Mouse (Mus musculus): Measurements from ENCODE around the gene Zfp30.

Zfp30 gene

GRCm38 (mm10) chr7:29783871-29784551, at the start of gene Zfp30:
Zfp30 (plus strand) TSS chr7:29783998.
- DNase-seq (ENCODE audit: low read depth in 1 of 2, low spot score in 2 of 2), result peak in 1 of 2 experiments; percentile 17

DNA sequence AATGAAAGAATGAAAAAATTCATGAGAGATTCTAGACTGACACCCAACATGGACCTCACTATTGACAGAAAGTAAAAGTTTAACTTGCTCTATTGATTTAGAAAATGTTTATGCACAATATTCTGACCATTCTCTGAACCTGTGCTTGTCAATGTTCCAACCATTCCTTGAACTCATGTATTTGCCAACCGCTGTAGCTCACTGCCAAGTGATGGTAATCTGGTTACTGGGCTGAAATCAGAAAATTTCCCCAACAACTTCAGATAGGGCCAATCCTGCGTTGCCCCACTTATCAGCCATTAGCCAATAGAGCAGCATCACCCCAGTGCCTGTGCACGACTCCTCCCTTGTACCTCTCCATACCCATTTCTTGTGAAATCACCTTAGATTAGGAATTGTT, 41.5 kb upstream of the Zfp30 start:
- DNase-seq (ENCODE audit: low read depth in 1 of 2, low spot score in 2 of 2), result no peak

DNA sequence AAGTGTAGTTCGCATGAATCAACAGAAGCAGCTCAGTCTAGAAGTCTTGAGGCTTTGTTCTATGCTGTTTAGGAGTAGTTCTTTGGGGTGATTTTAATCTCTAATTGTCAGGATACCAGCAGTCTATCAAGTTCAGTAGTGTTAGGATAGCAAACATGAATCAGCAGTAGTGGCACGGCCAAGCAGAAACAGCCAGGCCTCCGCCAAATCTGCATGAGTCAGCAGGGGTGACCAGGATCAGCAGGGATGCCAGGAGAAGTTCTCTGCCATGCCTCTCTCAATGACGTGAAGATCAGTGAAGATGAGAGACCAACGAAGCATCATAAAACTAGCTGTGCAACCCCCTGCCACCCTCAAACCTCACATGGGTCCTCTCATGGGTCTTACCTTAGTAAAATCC, 23.3 kb upstream of the Zfp30 start:
- DNase-seq (ENCODE audit: low read depth in 1 of 2, low spot score in 2 of 2), result no peak

DNA sequence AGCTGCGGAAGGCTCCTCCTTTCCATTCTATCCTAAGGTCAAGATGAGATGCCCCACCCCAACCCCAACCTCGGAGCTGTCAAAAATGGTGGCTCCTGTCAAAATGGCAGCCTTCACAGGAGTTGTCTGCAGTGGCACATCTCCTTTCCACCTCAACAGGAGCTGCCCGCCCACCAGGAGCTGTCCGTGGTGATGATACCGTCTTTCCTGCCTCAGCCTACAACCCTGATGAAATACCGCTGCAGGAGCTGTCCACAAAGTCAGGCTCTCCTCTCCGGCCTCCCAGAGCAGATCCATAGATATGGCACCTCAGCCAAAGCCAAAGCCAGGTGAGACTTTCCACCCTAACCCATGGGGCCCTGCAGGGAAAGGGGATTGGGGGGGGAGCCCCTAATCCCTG, 19.1 kb upstream of the Zfp30 start:
- DNase-seq (ENCODE audit: low read depth in 1 of 2, low spot score in 2 of 2), result no peak

DNA sequence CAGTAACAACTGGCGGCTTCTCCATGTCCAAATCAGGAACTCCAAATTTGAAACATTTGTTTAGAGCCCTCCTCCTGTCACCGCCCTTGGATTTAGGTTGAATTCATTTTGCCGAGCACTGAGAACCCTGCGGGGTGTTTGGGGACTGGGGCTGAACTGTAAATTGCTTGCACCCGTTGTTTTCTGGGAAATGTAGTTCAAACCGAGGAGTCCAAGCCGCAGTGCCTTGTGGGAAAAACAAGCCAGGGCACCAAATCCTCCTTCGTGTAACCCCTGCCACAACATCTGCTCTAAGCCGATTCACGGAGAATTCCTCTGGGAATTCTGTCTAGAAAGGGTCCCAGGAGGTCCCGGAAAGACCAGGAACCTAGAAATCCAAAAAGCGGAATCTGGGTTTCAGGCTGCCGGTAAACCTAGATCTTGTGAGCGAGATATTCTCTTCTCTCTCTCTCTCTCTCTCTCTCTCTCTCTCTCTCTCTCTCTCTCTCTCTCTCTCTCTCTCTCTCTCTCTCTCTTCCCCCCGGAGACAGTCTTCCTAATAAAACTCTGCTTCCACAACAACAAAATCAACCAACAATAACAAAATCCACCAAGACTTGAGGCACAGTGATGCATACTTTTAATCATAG, 16.6 kb upstream of the Zfp30 start:
- DNase-seq (ENCODE audit: low read depth in 1 of 2, low spot score in 2 of 2), result peak in 1 of 2 experiments; percentile 20

- DNase-seq (ENCODE audit: low read depth in 1 of 2, low spot score in 2 of 2), result peak; percentile 71 to 81
Measured at GRCm38 (mm10) chr7:29768090-29768900, 15.5 kb upstream of the Zfp30 start, which contains the start of gene Zfp84. Zfp84 (plus strand) TSS chr7:29768552.

DNA sequence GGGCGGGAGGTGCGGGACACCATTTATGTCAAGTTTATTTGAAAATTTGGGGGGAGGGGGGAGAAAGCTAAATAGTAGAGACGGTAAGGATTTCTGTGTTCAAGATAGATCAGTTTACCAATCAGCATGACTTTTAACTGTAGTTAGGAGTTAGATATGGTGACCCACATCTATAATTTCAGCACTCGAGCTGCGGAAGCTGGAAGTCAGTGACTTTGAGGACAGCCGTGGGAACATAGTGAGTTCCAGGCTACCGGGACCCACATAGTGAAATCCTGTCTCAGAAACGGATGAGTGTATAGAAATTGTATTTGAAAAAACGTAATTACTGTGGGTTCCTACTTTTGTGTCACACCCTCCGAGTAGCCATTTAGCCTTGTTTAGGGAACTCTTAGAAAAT, 14.8 kb upstream of the Zfp30 start:
- no peak for DNase-seq (ENCODE audit: low read depth in 1 of 2, low spot score in 2 of 2)

DNA sequence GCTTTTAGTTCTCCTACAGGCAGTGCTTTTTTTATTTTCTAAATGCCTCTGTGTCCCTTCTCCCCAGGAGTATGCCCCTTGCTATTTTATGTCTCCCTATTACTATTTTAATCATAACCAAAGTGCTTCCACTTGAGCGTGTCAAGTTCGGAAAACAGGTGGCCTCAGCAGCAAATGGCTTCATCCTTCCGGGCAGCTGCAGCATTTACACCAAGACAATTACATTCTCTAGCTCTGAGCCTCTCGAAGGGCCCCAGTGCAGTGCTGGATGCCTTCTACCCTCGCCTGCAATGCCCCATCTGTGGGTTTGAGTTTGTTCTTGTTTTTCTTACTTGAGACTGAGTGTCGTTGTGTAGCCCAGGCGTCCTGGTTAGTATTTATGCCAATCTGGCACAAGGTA, 10.3 kb upstream of the Zfp30 start:
- no peak for DNase-seq (ENCODE audit: low read depth in 1 of 2, low spot score in 2 of 2)

- DNase-seq (ENCODE audit: low read depth in 1 of 2, low spot score in 2 of 2), result no peak
Measured at GRCm38 (mm10) chr7:29774371-29774770, 9.4 kb upstream of the Zfp30 start.

DNA sequence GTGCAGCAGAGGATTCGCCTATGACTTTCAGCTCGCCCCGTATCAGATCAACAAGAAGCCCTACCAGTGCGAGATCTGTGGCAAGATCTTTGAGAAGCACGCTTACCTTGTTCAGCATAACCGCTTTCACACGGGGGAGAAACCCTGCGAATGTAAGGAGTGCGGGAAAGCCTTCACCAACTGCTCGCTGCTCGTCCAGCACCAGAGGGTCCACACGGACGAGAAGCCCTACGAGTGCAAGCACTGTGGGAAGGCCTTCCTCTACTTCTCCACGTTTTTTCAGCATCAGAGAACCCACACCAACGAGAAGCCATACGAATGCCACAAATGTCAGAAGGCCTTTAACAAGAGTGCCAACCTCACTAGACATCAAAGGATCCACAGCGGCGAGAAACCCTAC, 7.2 kb upstream of the Zfp30 start:
- no peak for DNase-seq (ENCODE audit: low read depth in 1 of 2, low spot score in 2 of 2)

- DNase-seq (ENCODE audit: low read depth in 1 of 2, low spot score in 2 of 2), result no peak
Measured at GRCm38 (mm10) chr7:29777372-29777771, 6.4 kb upstream of the Zfp30 start.

GRCm38 (mm10) chr7:29785023-29785422, 1.2 kb downstream of the Zfp30 start:
- no peak for DNase-seq (ENCODE audit: low read depth in 1 of 2, low spot score in 2 of 2)

- no peak for DNase-seq (ENCODE audit: low read depth in 1 of 2, low spot score in 2 of 2)
Measured at GRCm38 (mm10) chr7:29785888-29786287, 2.1 kb downstream of the Zfp30 start.

- no peak for DNase-seq (ENCODE audit: low read depth in 1 of 2, low spot score in 2 of 2)
Measured at GRCm38 (mm10) chr7:29792906-29793305, 9.1 kb downstream of the Zfp30 start.

- no peak for DNase-seq (ENCODE audit: low read depth in 1 of 2, low spot score in 2 of 2)
Measured at GRCm38 (mm10) chr7:29807046-29807445, 23.2 kb downstream of the Zfp30 start.

- no peak for DNase-seq (ENCODE audit: low read depth in 1 of 2, low spot score in 2 of 2)
Measured at GRCm38 (mm10) chr7:29812244-29812643, 28.4 kb downstream of the Zfp30 start.

- no peak for DNase-seq (ENCODE audit: low read depth in 1 of 2, low spot score in 2 of 2)
Measured at GRCm38 (mm10) chr7:29814381-29814780, 30.6 kb downstream of the Zfp30 start.

GRCm38 (mm10) chr7:29815061-29815784, 31.4 kb downstream of the Zfp30 start:
- DNase-seq (ENCODE audit: low read depth in 1 of 2, low spot score in 2 of 2), result no peak

GRCm38 (mm10) chr7:29815910-29816429, 32.2 kb downstream of the Zfp30 start, which contains the start of gene Zfp790:
Zfp790 (plus strand) TSS chr7:29816114.
- peak; percentile 56 to 69 for DNase-seq (ENCODE audit: low read depth in 1 of 2, low spot score in 2 of 2)

GRCm38 (mm10) chr7:29818619-29819254, 34.9 kb downstream of the Zfp30 start:
- peak; percentile 19 to 24 for DNase-seq (ENCODE audit: low read depth in 1 of 2, low spot score in 2 of 2)

Measured in monocyte, adult 2 months (primary cell).